ENCODE assay signal across 35 mouse cellular contexts in the genomic region with DNA sequence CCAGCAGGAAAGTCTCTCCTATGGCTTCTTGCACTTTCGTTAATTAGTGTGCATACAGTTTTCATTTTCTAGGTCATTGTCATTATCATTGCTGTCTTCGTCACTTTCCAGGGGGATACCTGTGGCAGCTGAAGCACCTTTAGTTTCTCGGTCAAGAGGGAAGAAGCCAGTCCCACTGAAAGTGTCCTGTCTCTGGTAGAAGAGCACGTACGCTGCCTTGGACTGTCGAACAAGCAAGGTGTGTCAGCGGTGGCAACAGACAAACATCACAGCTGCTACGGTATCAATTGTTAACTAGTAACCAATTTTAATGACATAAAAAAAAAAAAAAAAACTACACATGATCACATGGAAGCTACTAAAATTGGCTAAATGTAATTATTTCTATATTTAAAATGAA.
"Had no signal": no experiment of that assay in that cellular context is flagged by ENCODE, and none has a peak within 500 bp of the region (broad histone marks: within the 10 kb centered on the region; RNA-seq: fewer than 3 reads in every experiment).

No protein-coding gene starts in this region.

- ATAC-seq: hindbrain, embryonic 16.5 days; hindbrain, postnatal 0 days; inflammation-experienced regulatory T-cells, adult 6 months; intestine, embryonic 15.5 days; intestine, embryonic 16.5 days; intestine, postnatal 0 days had no signal

- H3K9ac ChIP-seq: heart, embryonic 12.5 days; heart, embryonic 13.5 days; heart, embryonic 15.5 days; hindbrain, embryonic 12.5 days; hindbrain, embryonic 13.5 days; hindbrain, embryonic 14.5 days; hindbrain, embryonic 15.5 days; intestine, embryonic 15.5 days; kidney, embryonic 15.5 days had no signal

- H3K27ac ChIP-seq: heart, embryonic 10.5 days; heart, embryonic 13.5 days; heart, embryonic 15.5 days; hindbrain, embryonic 10.5 days; hindbrain, embryonic 12.5 days; hindbrain, embryonic 13.5 days; hindbrain, embryonic 14.5 days; hindbrain, embryonic 15.5 days; hindbrain, postnatal 0 days; intestine, embryonic 15.5 days; kidney, embryonic 15.5 days; kidney, postnatal 0 days; layer of hippocampus, adult 2 months had no signal

- H3K4me3 ChIP-seq: heart, embryonic 10.5 days; heart, embryonic 12.5 days; heart, embryonic 13.5 days; heart, embryonic 15.5 days; hindbrain, embryonic 10.5 days; hindbrain, embryonic 12.5 days; hindbrain, embryonic 13.5 days; hindbrain, embryonic 15.5 days; intestine, embryonic 15.5 days; kidney, embryonic 15.5 days; layer of hippocampus, adult 2 months had no signal

- H3K4me2 ChIP-seq: heart, embryonic 11.5 days; heart, embryonic 12.5 days; heart, embryonic 13.5 days; heart, embryonic 15.5 days; hindbrain, embryonic 12.5 days; hindbrain, embryonic 13.5 days; hindbrain, embryonic 14.5 days; hindbrain, embryonic 15.5 days; intestine, embryonic 15.5 days; kidney, embryonic 15.5 days had no signal

- H3K4me1 ChIP-seq: heart, embryonic 10.5 days; heart, embryonic 12.5 days; heart, embryonic 15.5 days; hindbrain, embryonic 10.5 days; hindbrain, embryonic 12.5 days; hindbrain, embryonic 13.5 days; hindbrain, embryonic 15.5 days; intestine, embryonic 15.5 days; kidney, embryonic 15.5 days had no signal

- H3K9me3 ChIP-seq: heart, embryonic 10.5 days; heart, embryonic 12.5 days; heart, embryonic 13.5 days; heart, embryonic 15.5 days; hindbrain, embryonic 10.5 days; hindbrain, embryonic 12.5 days; hindbrain, embryonic 13.5 days; hindbrain, embryonic 15.5 days; intestine, embryonic 15.5 days; kidney, embryonic 15.5 days had no signal

- H3K27me3 ChIP-seq: heart, embryonic 12.5 days; heart, embryonic 13.5 days; heart, embryonic 15.5 days; hindbrain, embryonic 12.5 days; hindbrain, embryonic 13.5 days; hindbrain, embryonic 15.5 days; intestine, embryonic 15.5 days; kidney, embryonic 15.5 days had no signal

- DNase-seq: heart, postnatal 10 days; heart, postnatal 14 days; heart, postnatal 36 days; heart, postnatal 4 days; kidney, adult 11 months; kidney, adult 18-20 months; kidney, adult 2 months; kidney, adult 8-10 months; kidney, adult 9 months; kidney, postnatal 10 days; kidney, postnatal 14 days; kidney, postnatal 25 days; kidney, postnatal 36 days; kidney, postnatal 4 days; layer of hippocampus, adult 9-11 months; layer of hippocampus, postnatal 36 days had no signal
